Mouse (Mus musculus): ENCODE measurements at regions not wholly inside any gene's neighbourhood (a gene's known extent, or its start where the extent isn't known, plus 50 kb on each side); places are given as distances from the start of the nearest gene placed in this dataset.

DNA sequence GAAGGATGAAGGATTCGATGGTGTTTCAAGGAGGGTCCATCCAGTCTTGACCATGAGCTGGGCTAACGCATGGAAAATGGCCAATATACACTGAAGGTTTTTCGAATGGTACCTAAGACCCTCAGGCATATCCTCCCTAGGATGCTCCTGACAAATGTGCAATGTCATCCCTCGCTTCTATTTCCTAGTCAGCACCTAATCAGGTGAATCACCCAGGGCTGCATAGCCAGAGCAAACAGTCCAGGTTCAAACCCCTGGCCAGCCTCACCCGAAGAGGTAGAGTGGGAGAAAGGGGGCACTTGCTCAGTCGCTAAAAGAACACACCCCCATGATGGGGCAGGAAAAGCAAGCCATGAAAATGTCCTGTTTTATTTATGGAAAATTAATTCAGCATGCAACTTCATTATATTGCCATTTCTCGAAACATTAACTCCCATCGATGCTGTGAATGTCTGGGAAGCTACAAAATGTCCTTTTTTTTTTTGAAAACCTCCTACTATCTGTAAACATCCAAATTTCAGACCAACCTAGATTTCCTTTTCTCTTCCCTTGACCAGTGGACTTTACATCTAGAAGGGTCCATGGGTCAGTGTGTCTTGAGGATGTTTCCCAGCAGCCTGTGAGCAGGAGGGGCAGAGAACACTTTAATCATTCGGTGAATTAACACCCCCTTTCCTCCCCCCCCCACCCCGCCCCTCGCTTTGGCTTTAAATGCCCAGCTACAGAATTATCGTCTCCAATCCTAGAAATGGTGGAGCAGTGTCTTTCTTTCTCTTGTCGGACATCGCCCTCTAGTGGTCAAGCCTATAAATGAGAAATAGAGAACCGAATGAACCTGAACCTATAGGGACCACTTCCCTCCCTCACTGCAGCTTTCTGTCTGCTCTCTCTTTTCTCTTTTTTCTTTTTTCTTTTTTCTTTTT, 68.8 kb upstream of the Il12b start:
- Histone ChIP-seq H3K9me3 (ENCODE audit: low read length) (no peaks in the 10 kb centered on the region), H3K36me3 (ENCODE audit: insufficient read depth) (no peaks in the 10 kb centered on the region), H3K27ac (ENCODE audit: low read depth, low read length) (no peak overlapping the region), H3K9ac (no peak overlapping the region), H3K4me1 (ENCODE audit: insufficient read depth) (no peaks in the 10 kb centered on the region), H3K4me2 (ENCODE audit: low read depth) (peak overlapping the region; percentile 39), H3K4me3 (ENCODE audit: low read depth, low read length) (no peak overlapping the region), H3K27me3 (ENCODE audit: insufficient read depth, low read length) (no peaks in the 10 kb centered on the region; the same call in 1 of the 2 replicates)
- TF ChIP-seq CTCF (IDR thresholded peaks at IDR 0.05; ENCODE audit: low read depth): peak; percentile 83
- WGBS: 39% methylated on average over 15 of the region's 15 CpGs
- ATAC-seq (peak; percentile 90), DNase-seq (peak; percentile 92)

- no peaks in the 10 kb centered on the region; the same call in 1 of the 2 replicates for H3K27me3 ChIP-seq (ENCODE audit: insufficient read depth, low read length)
- DNase-seq (no peak), ATAC-seq (peak; percentile 29; the same call in 1 of the 2 replicates)
- H3K9me3 ChIP-seq (ENCODE audit: low read length): no peaks in the 10 kb centered on the region
- no peak overlapping the region for H3K27ac ChIP-seq (ENCODE audit: low read depth, low read length)
- no peak overlapping the region for H3K4me2 ChIP-seq (ENCODE audit: low read depth)
- no peaks in the 10 kb centered on the region for H3K4me1 ChIP-seq (ENCODE audit: insufficient read depth)
- TF ChIP-seq CTCF (IDR thresholded peaks at IDR 0.05; ENCODE audit: low read depth): no peak
- 61% methylated on average over 4 of the region's 4 CpGs for WGBS
- H3K4me3 ChIP-seq (ENCODE audit: low read depth, low read length): no peak overlapping the region
- no peaks in the 10 kb centered on the region for H3K36me3 ChIP-seq (ENCODE audit: insufficient read depth)
- no peak overlapping the region for H3K9ac ChIP-seq
Observed at GRCm38 (mm10) chr11:44331774-44332129, 68.1 kb upstream of the Il12b start.

DNA sequence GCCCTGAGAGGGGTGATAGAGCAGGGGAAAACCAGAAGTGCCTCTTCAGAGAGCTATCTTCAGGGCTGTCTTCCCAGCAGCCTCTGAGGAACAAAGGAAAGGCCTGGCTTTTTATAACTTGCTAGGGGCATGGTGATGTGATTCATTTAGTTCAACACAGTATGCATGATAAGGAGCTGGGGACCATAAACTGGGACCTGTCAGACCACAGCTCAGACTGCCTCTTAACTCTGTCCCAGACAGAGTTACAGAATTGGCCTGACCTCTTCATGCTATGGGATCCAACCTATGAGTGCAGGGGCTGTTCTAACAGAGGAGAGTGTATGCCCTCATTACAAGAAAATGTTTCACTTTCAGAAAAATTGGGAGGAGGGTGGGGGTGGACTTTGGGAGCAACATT, 59.3 kb upstream of the Il12b start:
- TF ChIP-seq CTCF (IDR thresholded peaks at IDR 0.05; ENCODE audit: low read depth): no peak
- Histone ChIP-seq H3K4me2 (ENCODE audit: low read depth) (no peak overlapping the region), H3K27me3 (ENCODE audit: insufficient read depth, low read length) (no peaks in the 10 kb centered on the region), H3K27ac (ENCODE audit: low read depth, low read length) (no peak overlapping the region), H3K4me3 (ENCODE audit: low read depth, low read length) (no peak overlapping the region), H3K36me3 (ENCODE audit: insufficient read depth) (no peaks in the 10 kb centered on the region), H3K9ac (no peak overlapping the region), H3K9me3 (ENCODE audit: low read length) (no peaks in the 10 kb centered on the region), H3K4me1 (ENCODE audit: insufficient read depth) (no peaks in the 10 kb centered on the region)
- ATAC-seq (no peak), DNase-seq (no peak)

GRCm38 (mm10) chr11:44348308-44348707, 51.6 kb upstream of the Il12b start:
- Histone ChIP-seq H3K4me3 (ENCODE audit: low read depth, low read length) (no peak overlapping the region), H3K4me1 (ENCODE audit: insufficient read depth) (no peaks in the 10 kb centered on the region), H3K36me3 (ENCODE audit: insufficient read depth) (no peaks in the 10 kb centered on the region), H3K27me3 (ENCODE audit: insufficient read depth, low read length) (no peaks in the 10 kb centered on the region), H3K27ac (ENCODE audit: low read depth, low read length) (no peak overlapping the region), H3K9ac (no peak overlapping the region), H3K9me3 (ENCODE audit: low read length) (no peaks in the 10 kb centered on the region), H3K4me2 (ENCODE audit: low read depth) (no peak overlapping the region)
- no peak for TF ChIP-seq CTCF (IDR thresholded peaks at IDR 0.05; ENCODE audit: low read depth)
- 69% methylated on average over 3 of the region's 3 CpGs for WGBS
- DNase-seq: no peak
- ATAC-seq: no peak

DNA sequence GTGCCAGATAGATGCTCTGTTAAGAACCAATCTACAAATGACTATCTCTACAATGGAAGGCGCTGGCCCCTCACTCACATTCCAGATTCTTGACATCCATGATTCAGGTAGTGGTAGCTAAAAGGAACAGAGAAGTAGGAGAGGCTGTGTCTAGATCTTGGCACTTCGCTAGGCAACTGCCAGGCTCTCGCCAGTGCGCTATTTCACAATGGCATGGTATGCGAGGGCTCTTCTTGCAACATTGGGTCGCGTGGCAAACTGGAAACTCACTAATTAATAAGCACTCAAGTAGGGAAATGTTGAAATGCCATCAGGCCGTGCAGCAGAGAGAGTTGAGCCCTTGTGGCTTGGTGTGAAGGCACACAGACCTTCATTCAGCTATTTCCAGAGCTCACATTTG, 50.3 kb upstream of the Il12b start:
- Histone ChIP-seq H3K27ac (ENCODE audit: low read depth, low read length) (no peak overlapping the region), H3K4me3 (ENCODE audit: low read depth, low read length) (no peak overlapping the region), H3K4me2 (ENCODE audit: low read depth) (no peak overlapping the region), H3K9ac (no peak overlapping the region), H3K36me3 (ENCODE audit: insufficient read depth) (no peaks in the 10 kb centered on the region), H3K9me3 (ENCODE audit: low read length) (no peaks in the 10 kb centered on the region), H3K4me1 (ENCODE audit: insufficient read depth) (no peaks in the 10 kb centered on the region), H3K27me3 (ENCODE audit: insufficient read depth, low read length) (no peaks in the 10 kb centered on the region)
- ATAC-seq (no peak), DNase-seq (no peak)
- no peak for TF ChIP-seq CTCF (IDR thresholded peaks at IDR 0.05; ENCODE audit: low read depth)
- 78% methylated on average over 8 of the region's 8 CpGs for WGBS
